Mouse (Mus musculus): Measurements from ENCODE around the gene Pth2r. TPM values are rescaled to one million over a fixed set of nuclear protein-coding genes. Genes with fewer than 3 reads are reported as not detected.

Gene Pth2r
- polyA plus RNA-seq, 1 experiment from 2014 or later, result 0.50 TPM

DNA sequence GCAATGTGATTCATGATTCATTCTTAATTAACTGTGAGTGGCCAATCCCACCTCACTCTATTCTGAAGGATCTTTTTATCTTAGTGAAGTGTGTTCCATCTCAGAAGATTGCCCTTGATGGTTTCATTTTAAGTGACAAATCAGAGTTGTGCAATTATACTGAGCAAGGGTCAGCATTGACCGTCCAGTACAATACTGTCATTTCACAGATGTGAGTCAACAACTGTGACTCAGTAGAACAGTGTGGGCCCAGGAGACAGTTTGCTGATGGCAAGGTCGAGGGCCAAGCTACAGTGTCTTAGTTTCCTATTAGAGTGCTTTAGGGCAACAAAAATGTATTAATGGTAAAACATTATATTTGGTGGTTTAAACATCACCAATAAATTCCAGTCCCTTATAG lies 55.9 kb downstream of the Pth2r start:
- H3K4me1 ChIP-seq, result no peaks in the 10 kb centered on the region
- no peak overlapping the region for H3K27ac ChIP-seq
- no peaks in the 10 kb centered on the region for H3K36me3 ChIP-seq
- WGBS, result 85% methylated on average over 2 of the region's 2 CpGs
- H3K4me3 ChIP-seq, result no peak overlapping the region
- no peaks in the 10 kb centered on the region for H3K9me3 ChIP-seq
- no peak for ATAC-seq (ENCODE audit: insufficient number of reproducible peaks, low FRiP score, low TSS enrichment, low read depth)
- H3K27me3 ChIP-seq, result no peaks in the 10 kb centered on the region
- no peak overlapping the region for H3K4me2 ChIP-seq
- no peak overlapping the region for H3K9ac ChIP-seq

DNA sequence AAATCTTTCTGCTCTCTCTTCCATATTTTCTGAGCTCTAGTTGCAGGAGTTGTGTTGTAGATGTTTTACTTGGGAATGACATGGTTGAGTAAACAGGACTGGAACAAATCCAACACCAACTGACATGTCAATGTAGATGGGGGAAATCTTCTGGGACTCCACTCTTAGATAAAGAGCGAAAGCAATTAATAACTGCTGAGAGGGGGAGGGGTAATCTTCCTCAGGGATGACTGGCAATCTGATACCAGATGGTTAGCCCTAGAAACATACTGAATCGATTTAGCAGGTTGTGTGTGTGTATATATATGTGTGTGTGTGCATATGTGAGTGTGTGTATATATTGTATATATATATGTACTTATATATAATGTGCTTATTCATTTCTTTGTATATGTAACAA lies 58.4 kb downstream of the Pth2r start:
- ATAC-seq (ENCODE audit: insufficient number of reproducible peaks, low FRiP score, low TSS enrichment, low read depth), result no peak
- Histone ChIP-seq H3K36me3 (no peaks in the 10 kb centered on the region), H3K9me3 (no peaks in the 10 kb centered on the region), H3K4me1 (no peaks in the 10 kb centered on the region), H3K9ac (no peak overlapping the region), H3K27ac (no peak overlapping the region), H3K27me3 (no peaks in the 10 kb centered on the region), H3K4me2 (no peak overlapping the region), H3K4me3 (no peak overlapping the region)
- 72% methylated on average over 2 of the region's 2 CpGs for WGBS

DNA sequence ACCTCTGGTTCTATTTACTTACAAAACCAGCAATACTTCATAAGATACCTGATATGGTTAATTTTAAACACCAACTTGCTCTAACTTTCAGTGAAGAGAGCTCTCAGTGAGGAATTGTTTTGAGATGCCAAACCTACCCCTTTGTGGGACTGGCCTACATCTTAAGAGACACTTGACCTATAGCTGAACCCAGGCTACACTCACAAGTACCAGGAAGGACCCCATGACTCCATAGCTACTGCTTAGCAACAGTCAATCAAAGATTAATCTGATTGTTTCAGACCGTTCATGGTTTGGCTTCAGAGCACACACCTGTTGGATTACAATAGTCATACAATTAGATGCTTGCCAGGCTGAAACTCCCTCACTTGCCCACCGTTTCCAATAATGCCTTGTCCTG lies 71.1 kb downstream of the Pth2r start:
- ATAC-seq (ENCODE audit: insufficient number of reproducible peaks, low FRiP score, low TSS enrichment, low read depth), result no peak
- Histone ChIP-seq H3K27ac (no peak overlapping the region), H3K36me3 (no peaks in the 10 kb centered on the region), H3K4me3 (no peak overlapping the region), H3K9me3 (no peaks in the 10 kb centered on the region), H3K9ac (no peak overlapping the region), H3K4me2 (no peak overlapping the region), H3K4me1 (no peaks in the 10 kb centered on the region), H3K27me3 (no peaks in the 10 kb centered on the region)
- 81% methylated on average over 2 of the region's 2 CpGs for WGBS

DNA sequence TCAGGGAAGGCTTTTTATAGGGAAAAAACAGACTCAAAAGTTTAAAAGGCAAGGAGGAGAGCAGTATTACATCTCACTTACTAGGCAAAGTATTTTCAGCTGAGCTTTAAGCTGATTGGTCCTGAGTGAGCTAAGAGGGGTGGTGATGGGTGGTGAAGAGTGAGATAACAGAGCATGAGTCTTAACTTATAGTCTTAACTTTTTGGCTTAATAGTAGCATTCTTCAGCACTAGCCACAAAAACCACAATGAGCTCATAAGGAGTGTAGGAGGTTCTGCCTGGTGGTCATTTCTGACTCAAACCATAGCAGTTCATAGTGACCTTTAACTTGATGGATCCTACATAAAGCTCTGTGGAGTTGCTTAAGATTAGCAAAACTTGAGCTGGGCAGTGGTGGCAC lies 72.3 kb downstream of the Pth2r start:
- no peaks in the 10 kb centered on the region for H3K9me3 ChIP-seq
- H3K36me3 ChIP-seq, result no peaks in the 10 kb centered on the region
- H3K4me1 ChIP-seq, result no peaks in the 10 kb centered on the region
- H3K4me3 ChIP-seq, result no peak overlapping the region
- H3K4me2 ChIP-seq, result no peak overlapping the region
- no peak overlapping the region for H3K9ac ChIP-seq
- ATAC-seq (ENCODE audit: insufficient number of reproducible peaks, low FRiP score, low TSS enrichment, low read depth), result no peak
- no peaks in the 10 kb centered on the region for H3K27me3 ChIP-seq
- no peak overlapping the region for H3K27ac ChIP-seq

DNA sequence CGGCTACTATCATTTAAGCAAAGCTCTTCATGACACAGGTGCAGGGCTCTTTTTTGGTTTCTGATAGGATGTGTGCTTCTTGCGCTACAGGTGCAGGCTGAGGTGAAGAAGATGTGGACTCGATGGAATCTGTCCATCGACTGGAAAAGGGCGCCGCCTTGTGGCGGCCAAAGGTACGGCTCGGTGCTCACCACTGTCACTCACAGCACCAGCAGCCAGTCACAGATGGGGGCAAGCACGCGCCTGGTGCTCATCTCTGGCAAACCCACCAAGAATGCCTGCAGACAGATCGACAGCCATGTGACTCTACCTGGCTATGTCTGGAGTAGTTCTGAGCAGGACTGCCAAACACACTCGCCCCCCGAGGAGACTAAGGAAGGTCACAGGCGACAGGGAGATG lies 106.5 kb downstream of the Pth2r start:
- Histone ChIP-seq H3K9me3 (no peaks in the 10 kb centered on the region), H3K9ac (no peak overlapping the region), H3K4me1 (no peaks in the 10 kb centered on the region), H3K4me3 (no peak overlapping the region), H3K36me3 (no peaks in the 10 kb centered on the region), H3K27ac (no peak overlapping the region), H3K4me2 (no peak overlapping the region), H3K27me3 (no peaks in the 10 kb centered on the region)
- WGBS, result 34% methylated on average over 15 of the region's 15 CpGs
- no peak for ATAC-seq (ENCODE audit: insufficient number of reproducible peaks, low FRiP score, low TSS enrichment, low read depth)

DNA sequence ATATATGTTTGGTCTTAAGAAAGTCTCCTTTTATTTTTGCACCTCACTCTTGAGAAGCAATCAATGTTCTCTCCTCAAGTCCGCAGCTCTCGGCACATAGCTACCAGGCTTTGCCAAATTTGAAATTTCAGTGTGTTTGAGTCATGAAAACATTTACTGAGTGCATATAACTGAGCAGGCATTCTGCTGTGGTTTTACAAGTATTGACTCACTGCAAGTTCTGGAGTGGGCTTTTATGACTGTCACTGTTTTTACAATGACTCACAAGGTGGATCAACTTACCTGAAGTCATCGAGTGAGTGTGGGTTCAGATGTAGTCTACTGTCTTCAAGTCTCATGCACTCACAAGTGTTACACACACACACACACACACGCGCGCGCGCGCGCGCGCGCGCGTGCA lies 107.8 kb downstream of the Pth2r start:
- H3K4me2 ChIP-seq, result no peak overlapping the region
- no peaks in the 10 kb centered on the region for H3K27me3 ChIP-seq
- no peak for ATAC-seq (ENCODE audit: insufficient number of reproducible peaks, low FRiP score, low TSS enrichment, low read depth)
- H3K4me3 ChIP-seq, result no peak overlapping the region
- no peaks in the 10 kb centered on the region for H3K4me1 ChIP-seq
- no peaks in the 10 kb centered on the region for H3K36me3 ChIP-seq
- H3K9ac ChIP-seq, result no peak overlapping the region
- no peak overlapping the region for H3K27ac ChIP-seq
- WGBS, result 82% methylated on average over 15 of the region's 15 CpGs
- no peaks in the 10 kb centered on the region for H3K9me3 ChIP-seq

DNA sequence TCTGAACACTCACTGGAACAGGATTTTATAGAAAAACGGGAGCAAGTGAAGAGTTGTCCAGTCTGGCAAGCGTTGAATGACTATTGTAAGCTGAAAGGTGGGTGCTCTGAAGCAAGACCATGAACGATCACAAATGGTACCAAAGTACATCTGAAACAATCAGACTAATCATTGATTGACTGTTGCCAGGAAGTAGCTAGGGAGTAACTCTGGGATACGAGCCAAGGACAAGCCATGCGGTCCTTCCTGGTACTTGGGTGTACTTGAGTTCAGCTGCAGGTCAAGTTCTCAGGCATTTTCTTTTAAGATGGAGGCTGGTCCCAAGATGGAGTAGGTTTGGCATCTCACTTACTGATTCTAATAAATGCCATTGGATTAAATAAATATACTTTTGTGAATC lies 125.6 kb downstream of the Pth2r start:
- 81% methylated on average over 5 of the region's 5 CpGs for WGBS
- H3K4me1 ChIP-seq, result no peaks in the 10 kb centered on the region
- ATAC-seq (ENCODE audit: insufficient number of reproducible peaks, low FRiP score, low TSS enrichment, low read depth), result no peak
- H3K4me3 ChIP-seq, result no peak overlapping the region
- H3K9me3 ChIP-seq, result no peaks in the 10 kb centered on the region
- no peak overlapping the region for H3K9ac ChIP-seq
- H3K27ac ChIP-seq, result no peak overlapping the region
- H3K27me3 ChIP-seq, result no peaks in the 10 kb centered on the region
- H3K4me2 ChIP-seq, result no peak overlapping the region
- H3K36me3 ChIP-seq, result no peaks in the 10 kb centered on the region

DNA sequence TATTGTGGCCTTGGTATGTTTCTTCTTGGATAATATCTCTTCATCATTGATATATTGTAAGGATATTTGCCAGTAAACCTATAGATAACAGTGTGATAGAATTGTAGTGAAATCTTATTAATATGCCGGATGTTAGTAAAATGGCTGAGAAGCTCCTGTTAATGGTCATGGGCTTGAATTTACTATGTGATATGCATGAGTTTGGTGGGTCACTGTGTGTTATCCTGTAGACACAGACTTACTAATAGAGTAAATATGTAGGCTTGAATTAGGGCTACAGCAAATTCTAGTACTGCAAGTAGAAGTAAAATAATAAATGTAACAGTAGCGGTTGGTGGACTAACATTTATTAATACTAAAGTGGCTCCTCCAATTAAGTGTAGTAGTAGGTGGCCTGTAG lies 139.1 kb downstream of the Pth2r start:
- no peaks in the 10 kb centered on the region for H3K9me3 ChIP-seq
- whole genome bisulfite sequencing, result 90% methylated on average over 2 of the region's 2 CpGs

DNA sequence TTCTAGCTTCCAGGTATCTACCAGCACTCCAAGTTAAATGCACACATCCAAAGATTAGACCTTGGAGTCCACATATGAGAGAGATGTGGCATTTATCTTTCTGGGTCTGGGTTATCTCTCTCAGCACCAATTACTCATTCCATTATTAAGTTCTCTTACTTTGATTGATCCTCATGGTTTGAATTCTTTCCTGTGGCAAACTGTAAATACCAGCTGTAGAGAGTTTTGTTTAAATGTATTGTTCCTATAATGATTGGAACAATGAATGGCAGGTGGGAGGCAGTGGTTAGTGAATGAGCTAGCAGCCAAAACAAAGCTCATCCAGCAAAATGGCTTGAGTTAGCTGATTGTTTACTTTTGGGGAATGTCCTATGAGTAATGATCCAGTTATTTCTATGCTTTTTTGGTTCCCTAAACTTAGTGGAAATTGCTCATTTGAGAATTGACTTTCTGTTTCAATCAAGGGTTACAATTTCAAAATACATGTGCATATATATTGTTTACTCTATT lies 140.7 kb downstream of the Pth2r start:
- Histone ChIP-seq H3K9ac (no peak overlapping the region), H3K4me1 (no peaks in the 10 kb centered on the region), H3K4me2 (no peak overlapping the region), H3K4me3 (no peak overlapping the region), H3K9me3 (no peaks in the 10 kb centered on the region), H3K27ac (no peak overlapping the region), H3K27me3 (no peaks in the 10 kb centered on the region), H3K36me3 (no peaks in the 10 kb centered on the region)
- ATAC-seq (ENCODE audit: insufficient number of reproducible peaks, low FRiP score, low TSS enrichment, low read depth), result no peak

More for the DNA sequence above, 139.1 kb downstream of the Pth2r start:
- Histone ChIP-seq H3K36me3 (no peaks in the 10 kb centered on the region), H3K4me1 (no peaks in the 10 kb centered on the region), H3K4me3 (no peak overlapping the region), H3K9ac (no peak overlapping the region), H3K27ac (no peak overlapping the region), H3K27me3 (no peaks in the 10 kb centered on the region), H3K4me2 (no peak overlapping the region)
- no peak for ATAC-seq (ENCODE audit: insufficient number of reproducible peaks, low FRiP score, low TSS enrichment, low read depth)

Other genes starting within 250 kb of the Pth2r start
- gene Akr1cl, start 249.3 kb upstream of the Pth2r start, polyA plus RNA-seq (2015; fragmentation: Nextera tagmentation; extraction: Ambion mirVana), result 0.24 TPM in 2 replicates
- not detected in 2 replicates for gene Cryge, start 230.9 kb upstream of the Pth2r start, polyA plus RNA-seq (2015; fragmentation: Nextera tagmentation; extraction: Ambion mirVana)
- not detected in 2 replicates for gene Crygd, start 218.6 kb upstream of the Pth2r start, polyA plus RNA-seq (2015; fragmentation: Nextera tagmentation; extraction: Ambion mirVana)
- gene Crygc, start 208.4 kb upstream of the Pth2r start, polyA plus RNA-seq (2015; fragmentation: Nextera tagmentation; extraction: Ambion mirVana), result not detected in 2 replicates
- not detected in 2 replicates for gene Crygb, start 199.8 kb upstream of the Pth2r start, polyA plus RNA-seq (2015; fragmentation: Nextera tagmentation; extraction: Ambion mirVana)
- not detected in 2 replicates for gene Cryga, start 178.7 kb upstream of the Pth2r start, polyA plus RNA-seq (2015; fragmentation: Nextera tagmentation; extraction: Ambion mirVana)
- not detected in 2 replicates for gene Gm28845, start 162.5 kb upstream of the Pth2r start, polyA plus RNA-seq (2015; fragmentation: Nextera tagmentation; extraction: Ambion mirVana)
- gene D630023F18Rik, start 158.8 kb upstream of the Pth2r start, polyA plus RNA-seq (2015; fragmentation: Nextera tagmentation; extraction: Ambion mirVana), result 0.35 and 0.47 TPM in 2 replicates
- 117 and 122 TPM in 2 replicates for gene Idh1, start 95.6 kb upstream of the Pth2r start, polyA plus RNA-seq (2015; fragmentation: Nextera tagmentation; extraction: Ambion mirVana)
- 10.2 and 11.4 TPM in 2 replicates for gene Pikfyve, start 95.4 kb upstream of the Pth2r start, polyA plus RNA-seq (2015; fragmentation: Nextera tagmentation; extraction: Ambion mirVana)

All from limb, embryonic 15.5 days (tissue).